Mouse (Mus musculus): ENCODE measurements at regions not wholly inside any gene's neighbourhood (a gene's known extent, or its start where the extent isn't known, plus 50 kb on each side); places are given as distances from the start of the nearest gene placed in this dataset.

DNA sequence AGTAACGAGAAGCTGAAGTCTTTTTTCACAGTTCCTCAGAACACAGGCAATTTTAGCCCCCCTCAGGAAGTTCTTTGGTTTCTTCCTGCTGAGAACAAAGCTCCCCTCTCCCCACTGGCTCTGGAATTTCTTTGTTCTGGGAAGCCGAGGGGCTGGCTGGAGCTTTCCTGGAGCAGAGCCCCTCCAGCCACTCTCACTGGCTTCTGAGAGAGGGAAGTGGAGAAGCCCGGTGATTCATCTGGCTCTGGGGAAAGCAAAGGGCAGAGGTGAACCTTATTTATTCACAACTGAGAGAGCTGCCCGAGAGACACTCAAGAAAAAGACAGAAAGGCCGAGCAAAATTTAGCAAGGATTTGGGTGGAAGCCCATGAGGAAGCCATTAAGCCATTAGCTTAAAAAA lies 63.9 kb downstream of the Ddx3x start:
- 0 out of 2 replicates have a peak, but pooled peaks cover 3% of the 10 kb centered on the region for H3K27me3 ChIP-seq (replicated peaks; ENCODE audit: control insufficient read depth, insufficient read depth, low read length)
- peak overlapping the region; percentile 35 for H3K4me2 ChIP-seq (ENCODE audit: low read length)
- WGBS = 1% methylated on average over 5 of the region's 5 CpGs
- peaks cover 12% of the 10 kb centered on the region; the same call in 1 of the 2 replicates for H3K4me1 ChIP-seq (replicated peaks; ENCODE audit: control insufficient read depth, insufficient read depth, low read length)
- H3K9me3 ChIP-seq (ENCODE audit: control insufficient read depth, low read length) = no peaks in the 10 kb centered on the region
- peak; percentile 66 for DNase-seq (ENCODE audit: low spot score)
- ATAC-seq (replicated peaks; ENCODE audit: low FRiP score, low TSS enrichment, low read depth) = no peak; the same call in 1 of the 2 replicates
- peak overlapping the region; percentile 39 for H3K9ac ChIP-seq (ENCODE audit: low read length)
- H3K27ac ChIP-seq (ENCODE audit: low read depth) = peak overlapping the region; percentile 88
- H3K36me3 ChIP-seq (ENCODE audit: control insufficient read depth, insufficient read depth, low read length) = no peaks in the 10 kb centered on the region
- H3K4me3 ChIP-seq (ENCODE audit: low read depth, low read length) = no peak overlapping the region

- Histone ChIP-seq H3K36me3 (ENCODE audit: control insufficient read depth, insufficient read depth, low read length) (no peaks in the 10 kb centered on the region), H3K27ac (ENCODE audit: low read depth) (peak overlapping the region; percentile 88), H3K4me3 (ENCODE audit: low read depth, low read length) (no peak overlapping the region), H3K9ac (ENCODE audit: low read length) (peak overlapping the region; percentile 39), H3K4me1 (replicated peaks; ENCODE audit: control insufficient read depth, insufficient read depth, low read length) (peaks cover 12% of the 10 kb centered on the region; the same call in 1 of the 2 replicates), H3K4me2 (ENCODE audit: low read length) (peak overlapping the region; percentile 35), H3K9me3 (ENCODE audit: control insufficient read depth, low read length) (no peaks in the 10 kb centered on the region), H3K27me3 (replicated peaks; ENCODE audit: control insufficient read depth, insufficient read depth, low read length) (0 out of 2 replicates have a peak, but pooled peaks cover 3% of the 10 kb centered on the region)
- ATAC-seq (replicated peaks; ENCODE audit: low FRiP score, low TSS enrichment, low read depth) (no peak), DNase-seq (ENCODE audit: low spot score) (peak; percentile 59)
- 11% methylated on average over 5 of the region's 5 CpGs for WGBS
Observed at GRCm38 (mm10) chrX:13345126-13345525, 64.4 kb downstream of the Ddx3x start.

GRCm38 (mm10) chrX:13346011-13346631 lies 65.4 kb downstream of the Ddx3x start:
- Histone ChIP-seq H3K4me3 (ENCODE audit: low read depth, low read length) (peak overlapping the region; percentile 27; the same call in 1 of the 2 replicates), H3K4me1 (replicated peaks; ENCODE audit: control insufficient read depth, insufficient read depth, low read length) (peaks cover 12% of the 10 kb centered on the region; the same call in 1 of the 2 replicates), H3K27me3 (replicated peaks; ENCODE audit: control insufficient read depth, insufficient read depth, low read length) (0 out of 2 replicates have a peak, but pooled peaks cover 6% of the 10 kb centered on the region), H3K4me2 (ENCODE audit: low read length) (peak overlapping the region; percentile 55), H3K27ac (ENCODE audit: low read depth) (peak overlapping the region; percentile 88), H3K9ac (ENCODE audit: low read length) (peak overlapping the region; percentile 22; the same call in 1 of the 2 replicates), H3K9me3 (ENCODE audit: control insufficient read depth, low read length) (no peaks in the 10 kb centered on the region), H3K36me3 (ENCODE audit: control insufficient read depth, insufficient read depth, low read length) (no peaks in the 10 kb centered on the region)
- ATAC-seq (replicated peaks; ENCODE audit: low FRiP score, low TSS enrichment, low read depth) (peak; percentile 25), DNase-seq (ENCODE audit: low spot score) (peak; percentile 64)
- WGBS = 6% methylated on average over 17 of the region's 21 CpGs

GRCm38 (mm10) chrX:13346696-13347026 lies 65.9 kb downstream of the Ddx3x start:
- peak overlapping the region; percentile 55 for H3K4me2 ChIP-seq (ENCODE audit: low read length)
- peak; percentile 25; the same call in 1 of the 2 replicates for ATAC-seq (replicated peaks; ENCODE audit: low FRiP score, low TSS enrichment, low read depth)
- DNase-seq (ENCODE audit: low spot score) = peak; percentile 73
- H3K4me1 ChIP-seq (replicated peaks; ENCODE audit: control insufficient read depth, insufficient read depth, low read length) = peaks cover 12% of the 10 kb centered on the region; the same call in 1 of the 2 replicates
- peak overlapping the region; percentile 88 for H3K27ac ChIP-seq (ENCODE audit: low read depth)
- H3K9ac ChIP-seq (ENCODE audit: low read length) = peak overlapping the region; percentile 22; the same call in 1 of the 2 replicates
- 5% methylated on average over 5 of the region's 5 CpGs for WGBS
- H3K4me3 ChIP-seq (ENCODE audit: low read depth, low read length) = peak overlapping the region; percentile 27
- H3K36me3 ChIP-seq (ENCODE audit: control insufficient read depth, insufficient read depth, low read length) = no peaks in the 10 kb centered on the region
- 0 out of 2 replicates have a peak, but pooled peaks cover 6% of the 10 kb centered on the region for H3K27me3 ChIP-seq (replicated peaks; ENCODE audit: control insufficient read depth, insufficient read depth, low read length)
- H3K9me3 ChIP-seq (ENCODE audit: control insufficient read depth, low read length) = no peaks in the 10 kb centered on the region

- peak overlapping the region; percentile 55 for H3K4me2 ChIP-seq (ENCODE audit: low read length)
- DNase-seq (ENCODE audit: low spot score) = peak; percentile 78
- WGBS = 5% methylated on average over 27 of the region's 27 CpGs
- ATAC-seq (replicated peaks; ENCODE audit: low FRiP score, low TSS enrichment, low read depth) = peak; percentile 91
- H3K9me3 ChIP-seq (ENCODE audit: control insufficient read depth, low read length) = no peaks in the 10 kb centered on the region
- H3K27ac ChIP-seq (ENCODE audit: low read depth) = peak overlapping the region; percentile 88
- H3K36me3 ChIP-seq (ENCODE audit: control insufficient read depth, insufficient read depth, low read length) = no peaks in the 10 kb centered on the region
- H3K9ac ChIP-seq (ENCODE audit: low read length) = peak overlapping the region; percentile 40
- H3K4me3 ChIP-seq (ENCODE audit: low read depth, low read length) = peak overlapping the region; percentile 27
- H3K27me3 ChIP-seq (replicated peaks; ENCODE audit: control insufficient read depth, insufficient read depth, low read length) = 0 out of 2 replicates have a peak, but pooled peaks cover 6% of the 10 kb centered on the region
- peaks cover 12% of the 10 kb centered on the region; the same call in 1 of the 2 replicates for H3K4me1 ChIP-seq (replicated peaks; ENCODE audit: control insufficient read depth, insufficient read depth, low read length)
Observed at GRCm38 (mm10) chrX:13347027-13347840, 66.5 kb downstream of the Ddx3x start.

- H3K4me3 ChIP-seq (ENCODE audit: low read depth, low read length) = no peak overlapping the region
- H3K9me3 ChIP-seq (ENCODE audit: control insufficient read depth, low read length) = no peaks in the 10 kb centered on the region
- no peak overlapping the region for H3K4me2 ChIP-seq (ENCODE audit: low read length)
- ATAC-seq (replicated peaks; ENCODE audit: low FRiP score, low TSS enrichment, low read depth) (no peak), DNase-seq (ENCODE audit: low spot score) (no peak)
- H3K27me3 ChIP-seq (replicated peaks; ENCODE audit: control insufficient read depth, insufficient read depth, low read length) = 0 out of 2 replicates have a peak, but pooled peaks cover 6% of the 10 kb centered on the region
- WGBS = 78% methylated on average over 1 of the region's 1 CpGs
- H3K4me1 ChIP-seq (replicated peaks; ENCODE audit: control insufficient read depth, insufficient read depth, low read length) = peaks cover 12% of the 10 kb centered on the region; the same call in 1 of the 2 replicates
- no peak overlapping the region for H3K9ac ChIP-seq (ENCODE audit: low read length)
- no peaks in the 10 kb centered on the region for H3K36me3 ChIP-seq (ENCODE audit: control insufficient read depth, insufficient read depth, low read length)
- no peak overlapping the region for H3K27ac ChIP-seq (ENCODE audit: low read depth)
Observed at GRCm38 (mm10) chrX:13348415-13348814, 67.6 kb downstream of the Ddx3x start.

- WGBS = 81% methylated on average over 3 of the region's 3 CpGs
- no peak for ATAC-seq (replicated peaks; ENCODE audit: low FRiP score, low TSS enrichment, low read depth)
- Histone ChIP-seq H3K36me3 (ENCODE audit: control insufficient read depth, insufficient read depth, low read length) (no peaks in the 10 kb centered on the region), H3K27ac (ENCODE audit: low read depth) (no peak overlapping the region), H3K4me2 (ENCODE audit: low read length) (no peak overlapping the region), H3K4me1 (replicated peaks; ENCODE audit: control insufficient read depth, insufficient read depth, low read length) (peaks cover 5% of the 10 kb centered on the region; the same call in 1 of the 2 replicates), H3K9me3 (ENCODE audit: control insufficient read depth, low read length) (no peaks in the 10 kb centered on the region), H3K4me3 (ENCODE audit: low read depth, low read length) (no peak overlapping the region), H3K9ac (ENCODE audit: low read length) (no peak overlapping the region), H3K27me3 (replicated peaks; ENCODE audit: control insufficient read depth, insufficient read depth, low read length) (0 out of 2 replicates have a peak, but pooled peaks cover 6% of the 10 kb centered on the region)
- no peak for DNase-seq (ENCODE audit: low spot score)
Observed at GRCm38 (mm10) chrX:13350461-13350860, 69.7 kb downstream of the Ddx3x start.

DNA sequence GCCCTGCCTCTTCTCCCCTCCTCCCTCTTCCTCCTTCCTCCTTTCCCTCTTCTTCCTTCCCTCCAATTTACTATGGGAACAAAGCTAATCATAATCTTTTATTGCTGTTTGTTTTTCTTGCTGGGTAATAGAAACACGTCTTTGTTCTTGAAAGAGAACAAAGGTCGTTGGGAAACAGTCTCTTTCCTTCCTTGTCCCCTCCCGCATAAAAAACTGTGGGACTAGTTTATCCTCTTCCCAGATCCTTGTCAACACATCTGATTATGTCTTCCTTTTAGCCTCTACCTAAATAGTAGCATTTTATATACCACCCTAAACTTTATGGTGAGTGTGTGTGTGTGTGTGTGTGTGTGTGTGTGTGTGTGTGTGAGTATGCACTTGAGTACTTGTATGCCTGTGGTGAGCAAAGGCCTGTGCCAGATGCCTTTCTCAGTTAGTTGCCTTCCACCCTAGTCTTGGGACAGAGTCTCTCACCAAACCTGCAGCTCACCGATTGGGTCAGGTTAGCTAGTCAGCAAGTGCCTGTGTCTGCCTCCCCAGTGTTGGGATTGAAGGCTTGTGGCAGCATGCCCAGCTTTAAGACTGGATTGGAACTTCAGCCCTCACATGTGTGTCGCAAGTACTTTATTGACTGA lies 76.5 kb downstream of the Ddx3x start:
- ATAC-seq (replicated peaks; ENCODE audit: low FRiP score, low TSS enrichment, low read depth) (0 out of 2 replicates have a peak, but pooled peaks have one; percentile 43), DNase-seq (ENCODE audit: low spot score) (no peak)
- H3K4me2 ChIP-seq (ENCODE audit: low read length) = no peak overlapping the region
- H3K9ac ChIP-seq (ENCODE audit: low read length) = no peak overlapping the region
- no peak overlapping the region for H3K4me3 ChIP-seq (ENCODE audit: low read depth, low read length)
- H3K27ac ChIP-seq (ENCODE audit: low read depth) = no peak overlapping the region
- no peaks in the 10 kb centered on the region for H3K27me3 ChIP-seq (replicated peaks; ENCODE audit: control insufficient read depth, insufficient read depth, low read length)
- no peaks in the 10 kb centered on the region for H3K4me1 ChIP-seq (replicated peaks; ENCODE audit: control insufficient read depth, insufficient read depth, low read length)
- H3K9me3 ChIP-seq (ENCODE audit: control insufficient read depth, low read length) = no peaks in the 10 kb centered on the region
- no peaks in the 10 kb centered on the region for H3K36me3 ChIP-seq (ENCODE audit: control insufficient read depth, insufficient read depth, low read length)
- WGBS = 65% methylated on average over 5 of the region's 5 CpGs
